Mouse (Mus musculus) T-helper 1 cell (primary cell): ENCODE measurements around the gene Rnf6.

Experiments
- in situ Hi-C: fragments of 300-600 bp; cut with MboI, MseI; formaldehyde crosslinking; loops from one replicate; pipeline ENCODE4 v1.15.1; 2025; ENCODE audit warnings: high pct_unique_total_duplicates

The Rnf6 gene

GRCm38 (mm10) chr5:146160439-146160838 lies 60.9 kb downstream of the Rnf6 start, which contains the start of gene Gm5565:
TSS of gene Gm5565 (minus strand) at chr5:146160539.
- in situ Hi-C loops, result loop anchor here (5.0 kb wide), 1 partner anchor 322 kb away; the partner anchor contains the start of gene Gm6408
